Mouse (Mus musculus) intestine, embryonic 14.5 days (tissue): ENCODE data around the gene Zfp42. TPM values are rescaled to one million over a fixed set of nuclear protein-coding genes. Genes with fewer than 3 reads are reported as not detected.

Experiments
- ATAC-seq: fragments of 200-750 bp; cut with Nextera tagmentation; replicated peaks from 2 replicates; pipeline ENCODE4 v1.8.0; 2017; ENCODE audit warnings: low read depth, moderate number of reproducible peaks, moderate TSS enrichment, moderate library complexity; ENCODE audit not compliant: low FRiP score, low TSS enrichment
- DNase-seq: peaks from one replicate; pipeline ENCODE4 v3.0.0-alpha.2; 2018; ENCODE audit warnings: low spot score
- H3K27ac ChIP-seq: fragments of 300-500 bp; sonication (generic); 2 replicates; pipeline ENCODE4 v1.5.1; 2014; ENCODE audit warnings: low read depth, mild to moderate bottlenecking, control low read depth
- H3K27me3 ChIP-seq: fragments of 300-500 bp; sonication (generic); replicated peaks from 2 replicates; pipeline ENCODE4 v1.6.1; 2014; ENCODE audit warnings: low read length, control low read depth; ENCODE audit not compliant: control insufficient read depth, insufficient read depth
- H3K36me3 ChIP-seq: fragments of 300-500 bp; sonication (generic); 2 replicates; pipeline ENCODE4 v1.6.1; 2014; ENCODE audit warnings: low read length, control low read depth; ENCODE audit not compliant: control insufficient read depth, insufficient read depth
- H3K4me1 ChIP-seq: fragments of 300-500 bp; sonication (generic); replicated peaks from 2 replicates; pipeline ENCODE4 v1.6.1; 2014; ENCODE audit warnings: low read length, control low read depth, mixed read lengths; ENCODE audit not compliant: control insufficient read depth, insufficient read depth
- H3K4me2 ChIP-seq: fragments of 300-500 bp; sonication (generic); 2 replicates; pipeline ENCODE4 v1.6.1; 2014; ENCODE audit warnings: low read length
- H3K4me3 ChIP-seq: fragments of 300-500 bp; sonication (generic); 2 replicates; pipeline ENCODE4 v1.5.1; 2014; ENCODE audit warnings: low read depth, low read length, control low read depth, mixed read lengths
- H3K9ac ChIP-seq: fragments of 300-500 bp; sonication (generic); 2 replicates; pipeline ENCODE4 v1.6.1; 2014; ENCODE audit warnings: mild to moderate bottlenecking, low read length
- H3K9me3 ChIP-seq: fragments of 300-500 bp; sonication (generic); 2 replicates; pipeline ENCODE4 v1.6.1; 2016; ENCODE audit warnings: low read length, control low read depth; ENCODE audit not compliant: control insufficient read depth
- WGBS: fragments of 180-500 bp; shearing (Covaris S2); extraction: QIAGEN DNeasy Blood & Tissue Kit; methylation state at CpG from one replicate; pipeline ENCODE4 v1.1.7; 2014; 5-methylcytosine and 5-hydroxymethylcytosine counted together
- polyA plus RNA-seq: library from polyadenylated mRNA; unstranded; fragments of >200 nt; fragmentation: Nextera tagmentation; extraction: Ambion mirVana; gene quantifications from 2 replicates; pipeline ENCODE4 v1.2.1, GENCODE M21; 2014

The Zfp42 gene
- polyA plus RNA-seq, 1 experiment from 2014 or later, result 0.16 TPM

GRCm38 (mm10) chr8:43320771-43321170 is 14.0 kb upstream of the Zfp42 start:
- H3K36me3 ChIP-seq, result no peaks in the 10 kb centered on the region
- 78% methylated on average over 5 of the region's 5 CpGs for WGBS
- H3K4me3 ChIP-seq, result no peak overlapping the region
- H3K4me1 ChIP-seq, result no peaks in the 10 kb centered on the region
- ATAC-seq, result no peak
- no peak overlapping the region for H3K9ac ChIP-seq
- no peaks in the 10 kb centered on the region for H3K9me3 ChIP-seq
- no peak overlapping the region for H3K4me2 ChIP-seq
- no peaks in the 10 kb centered on the region for H3K27me3 ChIP-seq
- H3K27ac ChIP-seq, result no peak overlapping the region
- no peak for DNase-seq

- 68% methylated on average over 2 of the region's 2 CpGs for WGBS
- Histone ChIP-seq H3K4me1 (no peaks in the 10 kb centered on the region), H3K9me3 (peaks cover 6% of the 10 kb centered on the region; the same call in 1 of the 2 replicates), H3K4me2 (no peak overlapping the region), H3K9ac (no peak overlapping the region), H3K4me3 (no peak overlapping the region), H3K27me3 (no peaks in the 10 kb centered on the region), H3K27ac (no peak overlapping the region), H3K36me3 (no peaks in the 10 kb centered on the region)
- ATAC-seq (0 out of 2 replicates have a peak, but pooled peaks have one; percentile 50), DNase-seq (no peak)
These were observed 1.4 kb upstream of the Zfp42 start for GRCm38 (mm10) chr8:43308213-43308612.

- Histone ChIP-seq H3K4me1 (no peaks in the 10 kb centered on the region), H3K27ac (no peak overlapping the region), H3K4me3 (no peak overlapping the region), H3K4me2 (no peak overlapping the region), H3K36me3 (no peaks in the 10 kb centered on the region), H3K9me3 (peaks cover 6% of the 10 kb centered on the region; the same call in 1 of the 2 replicates), H3K27me3 (no peaks in the 10 kb centered on the region), H3K9ac (no peak overlapping the region)
- DNase-seq (no peak), ATAC-seq (no peak)
- WGBS, result 97% methylated on average over 14 of the region's 14 CpGs
These were observed 1.1 kb downstream of the Zfp42 start for GRCm38 (mm10) chr8:43305676-43306075.

GRCm38 (mm10) chr8:43299796-43300195 is 7.0 kb downstream of the Zfp42 start:
- H3K36me3 ChIP-seq, result no peaks in the 10 kb centered on the region
- H3K9me3 ChIP-seq, result no peaks in the 10 kb centered on the region
- no peak overlapping the region for H3K27ac ChIP-seq
- H3K4me3 ChIP-seq, result no peak overlapping the region
- no peak overlapping the region for H3K4me2 ChIP-seq
- H3K9ac ChIP-seq, result no peak overlapping the region
- 60% methylated on average over 5 of the region's 5 CpGs for WGBS
- H3K27me3 ChIP-seq, result no peaks in the 10 kb centered on the region
- DNase-seq (no peak), ATAC-seq (no peak)
- H3K4me1 ChIP-seq, result no peaks in the 10 kb centered on the region

- no peaks in the 10 kb centered on the region for H3K4me1 ChIP-seq
- no peaks in the 10 kb centered on the region for H3K36me3 ChIP-seq
- no peaks in the 10 kb centered on the region for H3K27me3 ChIP-seq
- ATAC-seq (no peak), DNase-seq (no peak)
- H3K27ac ChIP-seq, result no peak overlapping the region
- H3K4me3 ChIP-seq, result no peak overlapping the region
- no peaks in the 10 kb centered on the region for H3K9me3 ChIP-seq
- 84% methylated on average over 21 of the region's 21 CpGs for WGBS
- H3K9ac ChIP-seq, result no peak overlapping the region
- no peak overlapping the region for H3K4me2 ChIP-seq
These were observed 11.0 kb downstream of the Zfp42 start for GRCm38 (mm10) chr8:43295826-43296225.

- Histone ChIP-seq H3K27ac (no peak overlapping the region), H3K4me1 (no peaks in the 10 kb centered on the region)
- 91% methylated on average over 4 of the region's 4 CpGs for WGBS
These were observed 12.6 kb downstream of the Zfp42 start for GRCm38 (mm10) chr8:43294191-43294590.

GRCm38 (mm10) chr8:43290424-43291111 is 16.2 kb downstream of the Zfp42 start:
- no peak overlapping the region for H3K4me2 ChIP-seq
- WGBS, result 90% methylated on average over 5 of the region's 5 CpGs
- no peaks in the 10 kb centered on the region for H3K9me3 ChIP-seq
- no peak overlapping the region for H3K9ac ChIP-seq
- H3K4me1 ChIP-seq, result no peaks in the 10 kb centered on the region
- H3K4me3 ChIP-seq, result no peak overlapping the region
- no peaks in the 10 kb centered on the region for H3K36me3 ChIP-seq
- no peak for ATAC-seq
- no peak for DNase-seq
- H3K27ac ChIP-seq, result no peak overlapping the region
- H3K27me3 ChIP-seq, result no peaks in the 10 kb centered on the region

More at GRCm38 (mm10) chr8:43294191-43294590, 12.6 kb downstream of the Zfp42 start:
- Histone ChIP-seq H3K9ac (no peak overlapping the region), H3K9me3 (no peaks in the 10 kb centered on the region), H3K4me2 (no peak overlapping the region), H3K27me3 (no peaks in the 10 kb centered on the region), H3K4me3 (no peak overlapping the region), H3K36me3 (no peaks in the 10 kb centered on the region)
- no peak for ATAC-seq
- no peak for DNase-seq

GRCm38 (mm10) chr8:43289781-43290180 is 17.0 kb downstream of the Zfp42 start:
- H3K27ac ChIP-seq, result no peak overlapping the region
- DNase-seq (no peak), ATAC-seq (no peak)
- no peak overlapping the region for H3K4me2 ChIP-seq
- 98% methylated on average over 5 of the region's 5 CpGs for WGBS
- no peaks in the 10 kb centered on the region for H3K27me3 ChIP-seq
- H3K9me3 ChIP-seq, result no peaks in the 10 kb centered on the region
- H3K9ac ChIP-seq, result no peak overlapping the region
- no peaks in the 10 kb centered on the region for H3K36me3 ChIP-seq
- H3K4me1 ChIP-seq, result no peaks in the 10 kb centered on the region
- no peak overlapping the region for H3K4me3 ChIP-seq

GRCm38 (mm10) chr8:43288840-43289239 is 17.9 kb downstream of the Zfp42 start:
- WGBS, result 70% methylated on average over 1 of the region's 1 CpGs
- Histone ChIP-seq H3K9ac (no peak overlapping the region), H3K4me1 (no peaks in the 10 kb centered on the region), H3K4me2 (no peak overlapping the region), H3K4me3 (no peak overlapping the region), H3K36me3 (no peaks in the 10 kb centered on the region), H3K9me3 (no peaks in the 10 kb centered on the region), H3K27me3 (no peaks in the 10 kb centered on the region), H3K27ac (no peak overlapping the region)
- DNase-seq (no peak), ATAC-seq (no peak)
